Mouse (Mus musculus) intestine, embryonic 14.5 days (tissue): ENCODE data around the gene Afmid. TPM values are rescaled to one million over a fixed set of nuclear protein-coding genes. Genes with fewer than 3 reads are reported as not detected.
A peak's percentile ranks its signal among the peaks of the same experiment; 100 is the strongest.

ENCODE experiments used
- ATAC-seq: fragments of 200-750 bp; cut with Nextera tagmentation; replicated peaks from 2 replicates; pipeline ENCODE4 v1.8.0; 2017; ENCODE audit warnings: low read depth, moderate number of reproducible peaks, moderate TSS enrichment, moderate library complexity; ENCODE audit not compliant: low FRiP score, low TSS enrichment
- DNase-seq: peaks from one replicate; pipeline ENCODE4 v3.0.0-alpha.2; 2018; ENCODE audit warnings: low spot score
- H3K27ac ChIP-seq: fragments of 300-500 bp; sonication (generic); 2 replicates; pipeline ENCODE4 v1.5.1; 2014; ENCODE audit warnings: low read depth, mild to moderate bottlenecking, control low read depth
- H3K27me3 ChIP-seq: fragments of 300-500 bp; sonication (generic); replicated peaks from 2 replicates; pipeline ENCODE4 v1.6.1; 2014; ENCODE audit warnings: low read length, control low read depth; ENCODE audit not compliant: control insufficient read depth, insufficient read depth
- H3K36me3 ChIP-seq: fragments of 300-500 bp; sonication (generic); 2 replicates; pipeline ENCODE4 v1.6.1; 2014; ENCODE audit warnings: low read length, control low read depth; ENCODE audit not compliant: control insufficient read depth, insufficient read depth
- H3K4me1 ChIP-seq: fragments of 300-500 bp; sonication (generic); replicated peaks from 2 replicates; pipeline ENCODE4 v1.6.1; 2014; ENCODE audit warnings: low read length, control low read depth, mixed read lengths; ENCODE audit not compliant: control insufficient read depth, insufficient read depth
- H3K4me2 ChIP-seq: fragments of 300-500 bp; sonication (generic); 2 replicates; pipeline ENCODE4 v1.6.1; 2014; ENCODE audit warnings: low read length
- H3K4me3 ChIP-seq: fragments of 300-500 bp; sonication (generic); 2 replicates; pipeline ENCODE4 v1.5.1; 2014; ENCODE audit warnings: low read depth, low read length, control low read depth, mixed read lengths
- H3K9ac ChIP-seq: fragments of 300-500 bp; sonication (generic); 2 replicates; pipeline ENCODE4 v1.6.1; 2014; ENCODE audit warnings: mild to moderate bottlenecking, low read length
- H3K9me3 ChIP-seq: fragments of 300-500 bp; sonication (generic); 2 replicates; pipeline ENCODE4 v1.6.1; 2016; ENCODE audit warnings: low read length, control low read depth; ENCODE audit not compliant: control insufficient read depth
- WGBS: fragments of 180-500 bp; shearing (Covaris S2); extraction: QIAGEN DNeasy Blood & Tissue Kit; methylation state at CpG from one replicate; pipeline ENCODE4 v1.1.7; 2014; 5-methylcytosine and 5-hydroxymethylcytosine counted together
- polyA plus RNA-seq: library from polyadenylated mRNA; unstranded; fragments of >200 nt; fragmentation: Nextera tagmentation; extraction: Ambion mirVana; gene quantifications from 2 replicates; pipeline ENCODE4 v1.2.1, GENCODE M21; 2014

Afmid gene
- 6.6 and 7.0 TPM in 2 replicates for polyA plus RNA-seq

- peak within 1 kb of the TSS; percentile 57 for H3K4me3 ChIP-seq
Observed at GRCm38 (mm10) chr11:117825333-117826101, at the start of gene Afmid, which contains the start of gene Tk1. Gene Afmid (plus strand): TSS chr11:117825924. Gene Tk1 (minus strand): TSS chr11:117826092.

GRCm38 (mm10) chr11:117776085-117776792, 49.5 kb upstream of the Afmid start:
- no peaks in the 10 kb centered on the region for H3K9me3 ChIP-seq
- peaks cover 20% of the 10 kb centered on the region for H3K4me1 ChIP-seq
- peaks cover 14% of the 10 kb centered on the region; the same call in 1 of the 2 replicates for H3K36me3 ChIP-seq
- H3K27me3 ChIP-seq, result no peaks in the 10 kb centered on the region
- H3K4me3 ChIP-seq, result no peak overlapping the region
- H3K9ac ChIP-seq, result no peak overlapping the region
- DNase-seq (no peak), ATAC-seq (no peak)
- WGBS, result 91% methylated on average over 14 of the region's 14 CpGs
- H3K27ac ChIP-seq, result no peak overlapping the region
- no peak overlapping the region for H3K4me2 ChIP-seq

More at GRCm38 (mm10) chr11:117825333-117826101, at the start of gene Afmid, which contains the start of gene Tk1:
- peak; percentile 59 for ATAC-seq
- Histone ChIP-seq H3K27ac (peak within 1 kb of the TSS; percentile 89), H3K36me3 (peaks cover 30% of the 10 kb centered on the region), H3K9me3 (no peaks in the 10 kb centered on the region), H3K9ac (peak within 1 kb of the TSS; percentile 75), H3K4me1 (peaks cover 60% of the 10 kb centered on the region), H3K4me2 (peak within 1 kb of the TSS; percentile 58), H3K27me3 (no peaks in the 10 kb centered on the region)
- DNase-seq, result peak; percentile 88
- WGBS, result under 1% methylated on average over 32 of the region's 34 CpGs

DNA sequence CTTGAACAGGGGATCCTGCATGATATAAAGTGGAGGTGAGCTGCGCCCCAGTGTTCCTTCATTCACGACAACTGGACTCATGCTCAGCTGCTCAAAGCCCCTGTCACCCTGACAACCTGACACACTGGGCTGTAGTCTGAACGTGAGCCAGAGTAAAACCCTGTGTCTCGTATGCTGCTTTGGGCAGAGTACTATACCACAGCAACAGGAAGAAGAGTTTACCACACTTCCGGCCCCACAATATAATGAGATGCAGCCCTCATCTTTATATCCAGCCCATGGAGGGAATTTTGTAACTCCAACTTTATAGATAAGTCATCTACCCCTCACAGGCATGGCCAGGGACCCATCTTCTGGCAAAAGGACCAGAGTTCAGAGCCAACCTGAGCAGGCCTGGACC, 48.6 kb upstream of the Afmid start:
- no peak overlapping the region for H3K27ac ChIP-seq
- ATAC-seq, result no peak
- H3K4me3 ChIP-seq, result no peak overlapping the region
- 84% methylated on average over 5 of the region's 5 CpGs for WGBS
- no peak for DNase-seq
- peaks cover 14% of the 10 kb centered on the region; the same call in 1 of the 2 replicates for H3K36me3 ChIP-seq
- no peaks in the 10 kb centered on the region for H3K9me3 ChIP-seq
- H3K9ac ChIP-seq, result no peak overlapping the region
- H3K4me2 ChIP-seq, result no peak overlapping the region
- no peaks in the 10 kb centered on the region for H3K27me3 ChIP-seq
- peaks cover 27% of the 10 kb centered on the region for H3K4me1 ChIP-seq

- no peak overlapping the region for H3K4me2 ChIP-seq
- no peak overlapping the region for H3K4me3 ChIP-seq
- H3K9ac ChIP-seq, result no peak overlapping the region
- DNase-seq, result no peak
- no peak for ATAC-seq
- H3K27ac ChIP-seq, result no peak overlapping the region
- WGBS, result 92% methylated on average over 11 of the region's 11 CpGs
- H3K9me3 ChIP-seq, result no peaks in the 10 kb centered on the region
- H3K27me3 ChIP-seq, result no peaks in the 10 kb centered on the region
- peaks cover 32% of the 10 kb centered on the region for H3K4me1 ChIP-seq
- 0 out of 2 replicates have a peak, but pooled peaks cover 9% of the 10 kb centered on the region for H3K36me3 ChIP-seq
Observed at GRCm38 (mm10) chr11:117778031-117778430, 47.7 kb upstream of the Afmid start.

GRCm38 (mm10) chr11:117778851-117779433, 46.8 kb upstream of the Afmid start:
- 41% methylated on average over 12 of the region's 12 CpGs for WGBS
- Histone ChIP-seq H3K27me3 (no peaks in the 10 kb centered on the region), H3K9me3 (no peaks in the 10 kb centered on the region), H3K4me3 (peak overlapping the region; percentile 44), H3K4me2 (peak overlapping the region; percentile 89), H3K4me1 (peaks cover 32% of the 10 kb centered on the region), H3K36me3 (0 out of 2 replicates have a peak, but pooled peaks cover 7% of the 10 kb centered on the region), H3K9ac (peak overlapping the region; percentile 56), H3K27ac (peak overlapping the region; percentile 83)
- no peak for ATAC-seq
- peak; percentile 64 for DNase-seq

DNA sequence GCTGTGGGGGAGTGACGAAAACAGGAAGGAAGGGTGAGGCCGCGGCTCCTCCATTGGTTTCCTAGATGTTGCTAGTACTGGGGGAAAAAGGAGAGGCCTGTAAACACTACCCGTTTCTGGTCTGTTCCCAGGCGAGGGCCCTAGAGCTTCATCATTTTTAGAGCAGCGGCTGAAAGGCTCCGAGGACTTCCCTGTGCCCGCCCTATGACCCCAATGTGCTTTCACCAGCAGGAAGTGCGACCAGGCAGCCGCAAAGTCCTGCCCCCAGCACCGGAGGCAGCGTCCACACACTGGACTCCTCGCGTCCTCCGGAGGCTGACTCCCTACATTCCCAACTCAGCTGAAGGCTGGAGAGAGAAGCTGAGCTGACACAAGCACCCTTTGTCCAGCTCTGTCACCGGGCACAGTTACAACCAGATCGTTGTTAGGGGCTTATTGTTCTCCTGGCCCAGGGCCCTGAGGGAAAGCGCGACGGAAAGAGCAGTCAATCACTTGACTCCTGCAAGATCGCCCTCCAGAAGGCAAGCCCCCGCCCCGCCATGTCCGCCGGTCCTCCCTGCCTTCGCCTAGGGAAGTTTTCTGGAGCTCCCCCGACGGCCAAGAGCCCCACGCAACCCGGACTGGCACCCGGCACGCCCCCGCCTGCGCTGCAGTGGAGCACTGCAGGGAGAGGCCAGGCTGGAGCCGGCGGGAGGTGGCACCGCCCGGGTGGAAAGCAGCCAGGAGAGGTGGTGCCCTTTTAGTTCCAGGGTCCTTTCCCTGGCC, 46.1 kb upstream of the Afmid start:
- Histone ChIP-seq H3K27ac (peak overlapping the region; percentile 83), H3K9ac (peak overlapping the region; percentile 56), H3K4me1 (peaks cover 32% of the 10 kb centered on the region), H3K4me3 (peak overlapping the region; percentile 44), H3K27me3 (no peaks in the 10 kb centered on the region), H3K4me2 (peak overlapping the region; percentile 89), H3K36me3 (0 out of 2 replicates have a peak, but pooled peaks cover 4% of the 10 kb centered on the region), H3K9me3 (no peaks in the 10 kb centered on the region)
- DNase-seq (peak; percentile 82), ATAC-seq (peak; percentile 24)
- WGBS, result 4% methylated on average over 38 of the region's 38 CpGs

GRCm38 (mm10) chr11:117780199-117780515, 45.6 kb upstream of the Afmid start:
- 0 out of 2 replicates have a peak, but pooled peaks cover 4% of the 10 kb centered on the region for H3K36me3 ChIP-seq
- peak overlapping the region; percentile 89 for H3K4me2 ChIP-seq
- peak overlapping the region; percentile 56 for H3K9ac ChIP-seq
- 1% methylated on average over 16 of the region's 17 CpGs for WGBS
- H3K27ac ChIP-seq, result peak overlapping the region; percentile 83
- H3K27me3 ChIP-seq, result no peaks in the 10 kb centered on the region
- peak; percentile 28 for ATAC-seq
- no peaks in the 10 kb centered on the region for H3K9me3 ChIP-seq
- DNase-seq, result no peak
- peak overlapping the region; percentile 44 for H3K4me3 ChIP-seq
- H3K4me1 ChIP-seq, result peaks cover 32% of the 10 kb centered on the region
